Mouse (Mus musculus): ENCODE results near the gene Gm36079.
"Not testable (repeated sequence)": the region's sequence is repeated elsewhere in the genome, so short reads cannot be mapped to it uniquely, and the experiment has no call there.

DNA sequence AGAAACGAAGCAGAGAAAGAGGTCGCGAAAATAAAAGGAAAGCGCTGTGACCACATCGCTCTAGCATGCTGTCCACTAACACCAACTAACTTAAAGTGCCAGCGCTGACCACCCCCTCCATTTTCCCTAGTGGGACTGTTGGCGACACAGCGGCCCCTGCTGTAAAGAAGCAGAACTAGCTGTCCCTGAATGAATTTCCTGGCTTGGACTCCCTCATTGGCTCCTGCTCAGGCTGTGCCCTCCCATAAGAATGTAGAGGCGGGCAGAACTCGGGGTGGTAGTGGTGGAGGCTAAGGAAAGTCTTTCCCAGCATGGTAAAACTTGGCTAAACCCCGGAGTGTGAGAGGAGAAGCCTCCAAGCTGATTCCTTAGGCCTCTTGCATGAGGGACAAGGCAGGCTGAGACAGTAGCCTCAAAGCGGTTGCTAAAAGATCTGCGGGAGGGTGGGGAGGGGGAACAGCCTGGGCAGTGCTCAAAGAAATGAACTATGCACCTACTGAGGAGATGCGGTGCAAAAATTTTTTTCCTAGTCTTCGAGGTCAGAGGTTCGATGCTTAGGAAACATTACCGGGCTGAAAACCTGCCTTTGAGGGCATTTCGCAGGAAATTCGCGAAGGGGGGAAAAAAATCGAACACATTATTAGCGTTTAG is 36.8 kb upstream of the Gm36079 start:
- TF ChIP-seq CTCF (IDR thresholded peaks at IDR 0.05; ENCODE audit: low read depth, low read length); TAL1 (conservative IDR thresholded peaks at IDR 0.05; ENCODE audit: low read depth, low read length): not testable (repeated sequence)
